In the genomic region with DNA sequence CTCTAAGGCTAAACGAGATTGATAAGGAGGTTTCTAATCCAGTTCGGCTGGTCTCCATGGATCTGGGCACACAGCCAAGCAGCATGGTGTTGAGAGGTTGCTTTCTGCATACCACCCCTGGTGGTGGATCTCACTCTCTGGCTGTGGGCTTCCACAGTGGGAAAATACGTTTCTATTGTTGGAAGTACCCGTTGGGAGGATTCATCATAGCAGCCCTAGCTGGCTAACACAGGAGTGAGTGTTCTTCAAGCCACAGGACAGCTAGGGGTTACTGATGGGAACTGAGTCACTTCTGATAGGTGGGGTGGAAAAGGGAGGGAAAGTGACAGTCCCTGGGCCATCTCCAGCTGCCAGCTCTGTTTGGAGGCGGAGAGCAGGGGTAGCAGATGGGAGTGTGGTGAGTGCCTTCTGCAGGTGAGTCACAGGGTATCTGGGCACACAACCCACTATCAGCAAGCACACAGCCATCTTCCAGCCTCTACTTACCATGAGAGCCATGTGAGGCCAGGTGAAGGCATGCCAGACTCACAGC, we compare ENCODE assay signal across 10 mouse cellular contexts.
DNase-seq lines count a peak whose midpoint lies in the region; ATAC-seq and TF ChIP-seq lines count a peak whose summit lies in the region.
"Had no signal": no experiment of that assay in that cellular context is flagged by ENCODE, and none has a peak within 500 bp of the region (broad histone marks: within the 10 kb centered on the region; RNA-seq: fewer than 3 reads in every experiment).

No protein-coding gene starts in this region.

- no peak overlapping the region for H3K4me3 ChIP-seq in intestine, embryonic 15.5 days (replicated peaks)
- H3K4me3 ChIP-seq in intestine, embryonic 16.5 days (ENCODE audit: low read length): no peak overlapping the region
- no peak overlapping the region for H3K4me3 ChIP-seq in layer of hippocampus, adult 2 months
- H3K4me3 ChIP-seq in midbrain, postnatal 0 days (ENCODE audit: low read depth, low read length): no peak overlapping the region
- H3K4me3 ChIP-seq: limb, embryonic 15.5 days had no signal

- DNase-seq in MN1 (ENCODE audit: low spot score): peak; percentile 83
- peak; percentile 32 to 36 for DNase-seq in cerebellum, postnatal 36 days
- DNase-seq in layer of hippocampus, adult 2 months (ENCODE audit: low spot score in 2 of 2): peak; percentile 21 to 41
- DNase-seq in midbrain, postnatal 0 days (ENCODE audit: low spot score): peak; percentile 73
- DNase-seq in spleen, postnatal 4 days (ENCODE audit: low spot score in 2 of 2): no peak
- no peak for DNase-seq in adipocyte (ENCODE audit: low spot score)

- peak; percentile 65 for TF ChIP-seq CTCF in layer of hippocampus, adult 2 months (conservative IDR thresholded peaks at IDR 0.05)
- TF ChIP-seq CTCF in midbrain, postnatal 0 days (IDR thresholded peaks at IDR 0.05): peak; percentile 54

- peaks cover 9% of the 10 kb centered on the region; the same call in 1 of the 2 replicates for H3K4me1 ChIP-seq in intestine, embryonic 15.5 days (replicated peaks)
- no peaks in the 10 kb centered on the region for H3K4me1 ChIP-seq in intestine, embryonic 16.5 days (ENCODE audit: control insufficient read depth, insufficient read depth, low read length)
- 0 out of 2 replicates have a peak, but pooled peaks cover 4% of the 10 kb centered on the region for H3K4me1 ChIP-seq in midbrain, postnatal 0 days (ENCODE audit: insufficient read depth, low read length)

- no peaks in the 10 kb centered on the region for H3K36me3 ChIP-seq in intestine, embryonic 15.5 days
- H3K36me3 ChIP-seq in intestine, embryonic 16.5 days (ENCODE audit: control insufficient read depth, insufficient read depth, low read length): no peaks in the 10 kb centered on the region
- H3K36me3 ChIP-seq in midbrain, postnatal 0 days (ENCODE audit: insufficient read depth, low read length): no peaks in the 10 kb centered on the region
- H3K36me3 ChIP-seq: limb, embryonic 15.5 days had no signal

- H3K9ac ChIP-seq in intestine, embryonic 15.5 days: no peak overlapping the region
- H3K9ac ChIP-seq in intestine, embryonic 16.5 days (ENCODE audit: low read depth, low read length): no peak overlapping the region
- no peak overlapping the region for H3K9ac ChIP-seq in midbrain, postnatal 0 days (replicated peaks; ENCODE audit: low read length, poor library complexity, severe bottlenecking)
- H3K9ac ChIP-seq: limb, embryonic 15.5 days had no signal

- WGBS in intestine, embryonic 15.5 days: 36% methylated on average over 5 of the region's 5 CpGs
- 41% methylated on average over 5 of the region's 5 CpGs for WGBS in intestine, embryonic 16.5 days
- 39% methylated on average over 5 of the region's 5 CpGs for WGBS in midbrain, postnatal 0 days

- no peak overlapping the region for H3K27ac ChIP-seq in intestine, embryonic 15.5 days
- H3K27ac ChIP-seq in intestine, embryonic 16.5 days (ENCODE audit: low read length): no peak overlapping the region
- peak overlapping the region; percentile 70 for H3K27ac ChIP-seq in layer of hippocampus, adult 2 months
- H3K27ac ChIP-seq in midbrain, postnatal 0 days (ENCODE audit: low read depth, low read length): no peak overlapping the region
- H3K27ac ChIP-seq: limb, embryonic 15.5 days had no signal

- peak; percentile 56; the same call in 1 of the 2 replicates for ATAC-seq in intestine, embryonic 15.5 days
- no peak for ATAC-seq in intestine, embryonic 16.5 days
- ATAC-seq in midbrain, postnatal 0 days (ENCODE audit: low FRiP score): no peak
- ATAC-seq: Patski had no signal

- H3K4me2 ChIP-seq in intestine, embryonic 15.5 days (replicated peaks): no peak overlapping the region
- H3K4me2 ChIP-seq in intestine, embryonic 16.5 days (ENCODE audit: low read depth, low read length): no peak overlapping the region
- H3K4me2 ChIP-seq in midbrain, postnatal 0 days (ENCODE audit: low read depth, low read length, poor library complexity, severe bottlenecking): no peak overlapping the region
- H3K4me2 ChIP-seq: limb, embryonic 15.5 days had no signal

- no peaks in the 10 kb centered on the region for H3K9me3 ChIP-seq in intestine, embryonic 15.5 days
- H3K9me3 ChIP-seq in intestine, embryonic 16.5 days (ENCODE audit: control insufficient read depth, low read length): no peaks in the 10 kb centered on the region
- no peaks in the 10 kb centered on the region for H3K9me3 ChIP-seq in midbrain, postnatal 0 days (ENCODE audit: low read length)
- H3K9me3 ChIP-seq: limb, embryonic 15.5 days had no signal

- H3K27me3 ChIP-seq in intestine, embryonic 15.5 days (replicated peaks): no peaks in the 10 kb centered on the region
- no peaks in the 10 kb centered on the region for H3K27me3 ChIP-seq in intestine, embryonic 16.5 days (replicated peaks; ENCODE audit: control insufficient read depth, insufficient read depth, low read length)
- no peaks in the 10 kb centered on the region for H3K27me3 ChIP-seq in midbrain, postnatal 0 days (ENCODE audit: insufficient read depth, low read length)
- H3K27me3 ChIP-seq: limb, embryonic 15.5 days; Patski had no signal

Comparison
In these comparisons a context has a peak if more than half of its experiments do, and no peak if none do; other contexts are left out.
1. DNase-seq: peak in MN1 (single experiment), cerebellum, postnatal 36 days (2 of 2), layer of hippocampus, adult 2 months (2 of 2) and midbrain, postnatal 0 days (single experiment); none in spleen, postnatal 4 days (0 of 2) and adipocyte (single experiment).